Mouse (Mus musculus): ENCODE results near the gene Trex1. TPM values are rescaled to one million over a fixed set of nuclear protein-coding genes. Genes with fewer than 3 reads are reported as not detected.

The Trex1 gene
- polyA plus RNA-seq (2015; fragmentation: Nextera tagmentation; extraction: Ambion mirVana): 9.3 and 13.0 TPM in 2 replicates

- Histone ChIP-seq H3K27ac (peak within 1 kb of the TSS; percentile 76), H3K9ac (peak within 1 kb of the TSS; percentile 62), H3K27me3 (no peaks in the 10 kb centered on the region), H3K9me3 (replicated peaks) (no peaks in the 10 kb centered on the region), H3K4me2 (peak within 1 kb of the TSS; percentile 57), H3K4me1 (peaks cover 25% of the 10 kb centered on the region), H3K36me3 (ENCODE audit: poor library complexity, severe bottlenecking) (peaks cover 70% of the 10 kb centered on the region), H3K4me3 (peak within 1 kb of the TSS; percentile 30)
- WGBS: 27% methylated on average over 15 of the region's 15 CpGs
- ATAC-seq: peak; percentile 75
Observed at GRCm38 (mm10) chr9:109059136-109059903, at the start of gene Trex1. TSS of gene Trex1 (minus strand) at chr9:109059734.

GRCm38 (mm10) chr9:109107341-109107740, 47.8 kb upstream of the Trex1 start:
- H3K27me3 ChIP-seq: no peaks in the 10 kb centered on the region
- no peak overlapping the region for H3K9ac ChIP-seq
- H3K27ac ChIP-seq: no peak overlapping the region
- no peaks in the 10 kb centered on the region for H3K9me3 ChIP-seq (replicated peaks)
- peaks cover 15% of the 10 kb centered on the region for H3K4me1 ChIP-seq
- no peak for ATAC-seq
- peaks cover 100% of the 10 kb centered on the region for H3K36me3 ChIP-seq (ENCODE audit: poor library complexity, severe bottlenecking)
- H3K4me3 ChIP-seq: no peak overlapping the region
- no peak overlapping the region for H3K4me2 ChIP-seq
- WGBS: 88% methylated on average over 5 of the region's 6 CpGs

- H3K4me3 ChIP-seq: no peak overlapping the region
- H3K4me2 ChIP-seq: no peak overlapping the region
- peaks cover 100% of the 10 kb centered on the region for H3K36me3 ChIP-seq (ENCODE audit: poor library complexity, severe bottlenecking)
- WGBS: 94% methylated on average over 12 of the region's 12 CpGs
- peaks cover 17% of the 10 kb centered on the region for H3K4me1 ChIP-seq
- H3K27ac ChIP-seq: 0 out of 2 replicates have a peak overlapping the region, but pooled peaks have one; percentile 1
- no peak for ATAC-seq
- no peaks in the 10 kb centered on the region for H3K9me3 ChIP-seq (replicated peaks)
- no peak overlapping the region for H3K9ac ChIP-seq
- no peaks in the 10 kb centered on the region for H3K27me3 ChIP-seq
Observed at GRCm38 (mm10) chr9:109105648-109106047, 46.1 kb upstream of the Trex1 start.

GRCm38 (mm10) chr9:109105011-109105410, 45.5 kb upstream of the Trex1 start:
- Histone ChIP-seq H3K27ac (0 out of 2 replicates have a peak overlapping the region, but pooled peaks have one; percentile 3), H3K4me3 (no peak overlapping the region), H3K36me3 (ENCODE audit: poor library complexity, severe bottlenecking) (peaks cover 100% of the 10 kb centered on the region), H3K9me3 (replicated peaks) (no peaks in the 10 kb centered on the region), H3K4me1 (peaks cover 19% of the 10 kb centered on the region), H3K27me3 (no peaks in the 10 kb centered on the region), H3K9ac (no peak overlapping the region; the same call in 1 of the 2 replicates), H3K4me2 (no peak overlapping the region)
- WGBS: 71% methylated on average over 12 of the region's 12 CpGs
- no peak for ATAC-seq

- Histone ChIP-seq H3K36me3 (ENCODE audit: poor library complexity, severe bottlenecking) (peaks cover 100% of the 10 kb centered on the region), H3K9me3 (replicated peaks) (no peaks in the 10 kb centered on the region), H3K27ac (no peak overlapping the region; the same call in 1 of the 2 replicates), H3K4me2 (no peak overlapping the region), H3K9ac (no peak overlapping the region), H3K4me1 (peaks cover 27% of the 10 kb centered on the region), H3K4me3 (no peak overlapping the region), H3K27me3 (no peaks in the 10 kb centered on the region)
- 89% methylated on average over 9 of the region's 9 CpGs for WGBS
- ATAC-seq: no peak
Observed at GRCm38 (mm10) chr9:109104083-109104482, 44.5 kb upstream of the Trex1 start.

GRCm38 (mm10) chr9:109103250-109103649, 43.7 kb upstream of the Trex1 start:
- Histone ChIP-seq H3K4me2 (no peak overlapping the region), H3K27me3 (no peaks in the 10 kb centered on the region), H3K9me3 (replicated peaks) (no peaks in the 10 kb centered on the region), H3K4me3 (no peak overlapping the region), H3K4me1 (peaks cover 36% of the 10 kb centered on the region), H3K27ac (no peak overlapping the region), H3K36me3 (ENCODE audit: poor library complexity, severe bottlenecking) (peaks cover 96% of the 10 kb centered on the region), H3K9ac (no peak overlapping the region)
- 80% methylated on average over 7 of the region's 7 CpGs for WGBS
- no peak for ATAC-seq

- Histone ChIP-seq H3K4me2 (no peak overlapping the region), H3K9me3 (replicated peaks) (no peaks in the 10 kb centered on the region), H3K27me3 (no peaks in the 10 kb centered on the region), H3K9ac (peak overlapping the region; percentile 34; the same call in 1 of the 2 replicates), H3K27ac (no peak overlapping the region), H3K36me3 (ENCODE audit: poor library complexity, severe bottlenecking) (peaks cover 89% of the 10 kb centered on the region), H3K4me3 (no peak overlapping the region), H3K4me1 (peaks cover 43% of the 10 kb centered on the region)
- 92% methylated on average over 3 of the region's 3 CpGs for WGBS
- ATAC-seq: no peak
Observed at GRCm38 (mm10) chr9:109102541-109102940, 43.0 kb upstream of the Trex1 start.

GRCm38 (mm10) chr9:109101933-109102445, 42.5 kb upstream of the Trex1 start:
- H3K27me3 ChIP-seq: no peaks in the 10 kb centered on the region
- peaks cover 48% of the 10 kb centered on the region for H3K4me1 ChIP-seq
- H3K4me2 ChIP-seq: no peak overlapping the region
- no peak overlapping the region for H3K27ac ChIP-seq
- no peaks in the 10 kb centered on the region for H3K9me3 ChIP-seq (replicated peaks)
- no peak overlapping the region for H3K9ac ChIP-seq
- 98% methylated on average over 5 of the region's 5 CpGs for WGBS
- no peak overlapping the region for H3K4me3 ChIP-seq
- peaks cover 83% of the 10 kb centered on the region for H3K36me3 ChIP-seq (ENCODE audit: poor library complexity, severe bottlenecking)
- no peak for ATAC-seq

GRCm38 (mm10) chr9:109100307-109100928, 40.9 kb upstream of the Trex1 start:
- ATAC-seq: no peak
- Histone ChIP-seq H3K27me3 (no peaks in the 10 kb centered on the region), H3K27ac (no peak overlapping the region), H3K4me2 (no peak overlapping the region), H3K36me3 (ENCODE audit: poor library complexity, severe bottlenecking) (peaks cover 68% of the 10 kb centered on the region), H3K9ac (no peak overlapping the region), H3K9me3 (replicated peaks) (no peaks in the 10 kb centered on the region), H3K4me1 (peaks cover 54% of the 10 kb centered on the region), H3K4me3 (no peak overlapping the region)
- WGBS: 89% methylated on average over 20 of the region's 20 CpGs

- Histone ChIP-seq H3K9me3 (replicated peaks) (no peaks in the 10 kb centered on the region), H3K9ac (peak overlapping the region; percentile 97), H3K4me2 (peak overlapping the region; percentile 98), H3K27me3 (no peaks in the 10 kb centered on the region), H3K27ac (peak overlapping the region; percentile 100; the same call in 1 of the 2 replicates), H3K4me1 (peaks cover 48% of the 10 kb centered on the region), H3K4me3 (peak overlapping the region; percentile 75), H3K36me3 (ENCODE audit: poor library complexity, severe bottlenecking) (peaks cover 53% of the 10 kb centered on the region)
- no peak for ATAC-seq
- 58% methylated on average over 6 of the region's 6 CpGs for WGBS
Observed at GRCm38 (mm10) chr9:109098969-109099368, 39.4 kb upstream of the Trex1 start.

- H3K4me1 ChIP-seq: peaks cover 53% of the 10 kb centered on the region
- H3K4me2 ChIP-seq: peak overlapping the region; percentile 98
- 85% methylated on average over 8 of the region's 8 CpGs for WGBS
- no peaks in the 10 kb centered on the region for H3K27me3 ChIP-seq
- H3K27ac ChIP-seq: peak overlapping the region; percentile 100
- no peak for ATAC-seq
- peak overlapping the region; percentile 75 for H3K4me3 ChIP-seq
- H3K9ac ChIP-seq: peak overlapping the region; percentile 97
- H3K9me3 ChIP-seq (replicated peaks): no peaks in the 10 kb centered on the region
- H3K36me3 ChIP-seq (ENCODE audit: poor library complexity, severe bottlenecking): peaks cover 47% of the 10 kb centered on the region
Observed at GRCm38 (mm10) chr9:109098366-109098765, 38.8 kb upstream of the Trex1 start.

GRCm38 (mm10) chr9:109097831-109098230, 38.3 kb upstream of the Trex1 start:
- no peak for ATAC-seq
- peak overlapping the region; percentile 97 for H3K9ac ChIP-seq
- H3K27ac ChIP-seq: peak overlapping the region; percentile 100
- H3K27me3 ChIP-seq: no peaks in the 10 kb centered on the region
- no peaks in the 10 kb centered on the region for H3K9me3 ChIP-seq (replicated peaks)
- H3K36me3 ChIP-seq (ENCODE audit: poor library complexity, severe bottlenecking): peaks cover 45% of the 10 kb centered on the region
- peak overlapping the region; percentile 75 for H3K4me3 ChIP-seq
- 53% methylated on average over 5 of the region's 5 CpGs for WGBS
- H3K4me1 ChIP-seq: peaks cover 57% of the 10 kb centered on the region
- H3K4me2 ChIP-seq: peak overlapping the region; percentile 98
